Mouse (Mus musculus) forebrain, postnatal 0 days (tissue): ENCODE results near the gene Ahr. TPM values are rescaled to one million over a fixed set of nuclear protein-coding genes. Genes with fewer than 3 reads are reported as not detected.
A peak's percentile ranks its signal among the peaks of the same experiment; 100 is the strongest.

Experiments
- ATAC-seq: fragments of 200-750 bp; cut with Nextera tagmentation; 2 replicates; pipeline ENCODE4 v1.8.0; 2017; ENCODE audit warnings: mild to moderate bottlenecking, moderate library complexity
- DNase-seq: peaks from one replicate; pipeline ENCODE4 v3.0.0-alpha.2; 2015
- H3K27ac ChIP-seq: fragments of 300-500 bp; sonication (generic); 2 replicates; pipeline ENCODE4 v1.5.1; 2014; ENCODE audit warnings: low read depth, mild to moderate bottlenecking, antibody characterized with exemption, low read length, moderate library complexity, mixed read lengths
- H3K27me3 ChIP-seq: fragments of 300-500 bp; sonication (generic); 2 replicates; pipeline ENCODE4 v1.6.1; 2014; ENCODE audit warnings: mild to moderate bottlenecking, low read length, mixed read lengths; ENCODE audit not compliant: insufficient read depth
- H3K36me3 ChIP-seq: fragments of 300-500 bp; sonication (generic); 2 replicates; pipeline ENCODE4 v1.6.1; 2014; ENCODE audit warnings: mild to moderate bottlenecking, moderate library complexity; ENCODE audit not compliant: insufficient read depth
- H3K4me1 ChIP-seq: fragments of 300-500 bp; sonication (generic); 2 replicates; pipeline ENCODE4 v1.6.1; 2014; ENCODE audit warnings: antibody characterized with exemption; ENCODE audit not compliant: insufficient read depth
- H3K4me2 ChIP-seq: fragments of 300-500 bp; sonication (generic); 2 replicates; pipeline ENCODE4 v1.6.1; 2014; ENCODE audit warnings: low read depth, mild to moderate bottlenecking, moderate library complexity
- H3K4me3 ChIP-seq: fragments of 300-500 bp; sonication (generic); 2 replicates; pipeline ENCODE4 v1.5.1; 2014; ENCODE audit warnings: low read depth, low read length, mixed read lengths
- H3K9ac ChIP-seq: fragments of 300-500 bp; sonication (generic); 2 replicates; pipeline ENCODE4 v1.6.1; 2014; ENCODE audit warnings: mild to moderate bottlenecking
- H3K9me3 ChIP-seq: fragments of 300-500 bp; sonication (generic); 2 replicates; pipeline ENCODE4 v1.6.1; 2016; ENCODE audit warnings: low read length
- CTCF ChIP-seq: sonication (generic); IDR thresholded peaks from 2 replicates; pipeline ENCODE4 v1.5.1; 2016; ENCODE audit warnings: antibody characterized with exemption, control low read depth, low read depth
- WGBS: fragments of 180-500 bp; shearing (Covaris S2); extraction: QIAGEN DNeasy Blood & Tissue Kit; methylation state at CpG from one replicate; pipeline ENCODE4 v1.1.7; 2014; 5-methylcytosine and 5-hydroxymethylcytosine counted together
- polyA plus RNA-seq: library from polyadenylated mRNA; unstranded; fragments of >200 nt; fragmentation: Nextera tagmentation; extraction: Ambion mirVana; gene quantifications from 2 replicates; pipeline ENCODE4 v1.2.1, GENCODE M21; 2015
- total RNA-seq: library from RNA; depleted of rRNA; stranded (reverse); fragments of >200 nt; gene quantifications from 2 replicates; pipeline ENCODE4 v1.2.3, GENCODE M21; 2014; rRNA removed

Gene Ahr
- total RNA-seq (7.2 and 7.5 TPM in 2 replicates), polyA plus RNA-seq (1.4 and 2.0 TPM in 2 replicates)

DNA sequence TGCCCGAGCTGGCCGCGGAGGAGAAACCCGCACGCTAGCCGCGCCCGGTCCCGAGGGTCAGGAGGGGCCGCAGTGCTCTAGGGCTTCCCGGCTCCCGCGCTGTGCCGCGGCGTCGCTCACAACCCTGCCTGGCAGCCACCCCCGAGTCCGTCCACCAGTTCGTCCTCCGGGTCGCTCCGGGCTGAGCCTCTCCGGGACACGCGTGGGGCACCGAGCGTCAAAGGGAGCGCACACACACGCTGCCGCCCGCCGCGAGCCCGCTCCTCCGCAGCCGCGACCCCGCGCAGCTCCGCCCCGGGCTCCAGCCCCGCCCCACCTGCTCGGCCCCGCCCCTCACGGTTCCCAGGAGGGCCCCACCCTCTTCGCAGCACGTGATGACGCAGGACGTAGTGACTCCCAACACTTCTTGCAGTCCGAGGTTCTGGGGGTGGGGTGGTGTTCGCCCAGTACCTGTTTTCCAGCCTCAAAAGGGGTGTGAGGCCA, at the start of gene Ahr:
Ahr (minus strand) TSS at position 285 of the 483 bp plus-strand sequence.
- no peaks in the 10 kb centered on the region for H3K36me3 ChIP-seq
- peak within 1 kb of the TSS; percentile 88 for H3K4me2 ChIP-seq
- no peaks in the 10 kb centered on the region for H3K9me3 ChIP-seq
- no peak for TF ChIP-seq CTCF
- DNase-seq (peak; percentile 84), ATAC-seq (peak; percentile 98)
- no peaks in the 10 kb centered on the region for H3K27me3 ChIP-seq
- peak within 1 kb of the TSS; percentile 64 for H3K27ac ChIP-seq
- H3K4me1 ChIP-seq = no peaks in the 10 kb centered on the region
- WGBS = 2% methylated on average over 52 of the region's 52 CpGs
- peak within 1 kb of the TSS; percentile 87 for H3K4me3 ChIP-seq
- peak within 1 kb of the TSS; percentile 73 for H3K9ac ChIP-seq

DNA sequence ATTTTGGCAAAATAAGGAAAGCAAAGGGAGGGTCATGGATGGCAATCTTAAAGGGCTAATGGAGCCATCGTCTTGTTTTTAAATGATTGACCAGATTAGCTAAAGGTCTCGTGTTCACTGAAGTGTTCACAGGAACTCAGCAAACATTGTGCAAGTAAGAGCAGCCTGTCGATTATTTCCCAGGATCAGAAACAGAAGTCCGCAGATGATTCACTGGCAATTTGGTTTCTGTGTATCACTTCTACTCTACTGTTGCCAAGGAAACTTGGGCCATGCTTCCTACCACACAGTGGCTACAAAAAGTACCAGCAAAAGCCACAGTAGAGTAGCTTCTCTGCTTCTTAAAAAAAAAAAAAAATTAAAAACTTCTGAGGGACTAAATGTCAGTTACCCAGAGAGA, 44.0 kb upstream of the Ahr start:
- Histone ChIP-seq H3K4me1 (no peaks in the 10 kb centered on the region), H3K36me3 (no peaks in the 10 kb centered on the region), H3K9ac (no peak overlapping the region), H3K9me3 (no peaks in the 10 kb centered on the region), H3K4me2 (no peak overlapping the region), H3K27ac (no peak overlapping the region), H3K27me3 (no peaks in the 10 kb centered on the region), H3K4me3 (no peak overlapping the region)
- DNase-seq (no peak), ATAC-seq (no peak)
- 79% methylated on average over 4 of the region's 4 CpGs for WGBS
- no peak for TF ChIP-seq CTCF

DNA sequence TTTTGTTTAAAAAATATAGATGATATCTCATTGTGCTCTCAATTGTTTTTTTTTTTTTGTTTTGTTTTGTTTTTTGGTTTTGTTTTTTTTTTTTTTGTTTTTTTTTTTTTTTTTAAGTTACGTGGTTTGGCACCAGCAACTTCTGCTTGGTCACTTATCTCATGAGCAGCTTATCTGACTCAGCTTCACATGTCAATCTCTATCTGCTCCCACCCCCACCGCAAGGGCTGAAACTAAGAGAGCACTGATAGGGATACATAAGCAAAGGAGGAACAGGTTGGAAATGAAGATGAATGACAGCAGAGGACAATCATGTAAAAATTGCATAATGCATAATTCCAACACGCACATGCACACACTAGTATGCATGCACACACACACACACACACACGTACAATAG, 41.3 kb upstream of the Ahr start:
- TF ChIP-seq CTCF = no peak
- DNase-seq (no peak), ATAC-seq (no peak)
- 85% methylated on average over 4 of the region's 4 CpGs for WGBS
- no peaks in the 10 kb centered on the region for H3K27me3 ChIP-seq
- no peaks in the 10 kb centered on the region for H3K4me1 ChIP-seq
- H3K4me3 ChIP-seq = no peak overlapping the region
- H3K4me2 ChIP-seq = no peak overlapping the region
- H3K9ac ChIP-seq = no peak overlapping the region
- H3K27ac ChIP-seq = no peak overlapping the region
- no peaks in the 10 kb centered on the region for H3K36me3 ChIP-seq
- H3K9me3 ChIP-seq = no peaks in the 10 kb centered on the region

DNA sequence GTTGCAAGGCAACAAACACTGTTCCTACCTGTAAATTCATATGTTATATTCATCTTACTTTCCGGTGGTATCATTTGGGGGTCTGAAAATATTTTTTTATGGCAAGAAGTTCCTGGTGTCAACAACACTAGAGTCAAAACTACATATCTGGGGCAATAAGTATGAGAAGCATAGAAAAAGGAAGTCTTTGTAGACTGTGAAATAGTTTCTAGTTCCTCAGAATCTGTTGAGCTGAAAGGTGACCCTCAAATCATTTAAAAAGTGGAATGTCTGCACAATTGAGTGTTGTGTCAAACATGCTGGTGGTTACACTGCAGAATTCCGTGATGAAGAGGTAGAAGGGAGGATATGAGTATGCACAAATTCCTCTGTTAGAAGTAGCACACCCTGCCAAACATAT, 38.9 kb upstream of the Ahr start:
- Histone ChIP-seq H3K36me3 (no peaks in the 10 kb centered on the region), H3K4me2 (no peak overlapping the region), H3K9me3 (no peaks in the 10 kb centered on the region), H3K4me1 (no peaks in the 10 kb centered on the region), H3K27me3 (no peaks in the 10 kb centered on the region), H3K9ac (no peak overlapping the region), H3K4me3 (no peak overlapping the region), H3K27ac (no peak overlapping the region)
- whole genome bisulfite sequencing = 84% methylated on average over 2 of the region's 2 CpGs
- ATAC-seq (no peak), DNase-seq (no peak)
- TF ChIP-seq CTCF = no peak

DNA sequence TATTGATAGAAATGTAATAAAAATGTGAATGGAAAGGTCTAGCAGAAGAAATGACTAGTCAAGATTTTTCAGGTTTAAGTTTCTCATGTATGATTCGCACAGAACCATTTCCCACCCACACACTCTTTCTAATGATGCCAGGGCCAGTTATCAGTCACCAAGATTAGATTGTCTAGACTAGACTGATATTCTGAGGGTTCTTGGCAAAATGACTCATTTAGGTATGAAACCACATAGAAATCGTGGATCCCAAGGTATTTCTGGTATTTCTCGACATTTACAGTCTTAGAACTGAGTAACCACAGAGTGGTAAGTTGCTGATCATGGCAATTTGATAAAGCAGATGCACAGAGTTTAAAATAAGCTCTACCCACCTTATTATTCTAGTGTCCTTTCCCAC, 28.0 kb upstream of the Ahr start:
- 90% methylated on average over 3 of the region's 3 CpGs for WGBS
- ATAC-seq = no peak
- Histone ChIP-seq H3K4me2 (no peak overlapping the region), H3K4me1 (no peaks in the 10 kb centered on the region), H3K27me3 (no peaks in the 10 kb centered on the region), H3K27ac (no peak overlapping the region), H3K9me3 (no peaks in the 10 kb centered on the region), H3K9ac (no peak overlapping the region), H3K36me3 (no peaks in the 10 kb centered on the region), H3K4me3 (no peak overlapping the region)
- DNase-seq = no peak
- no peak for TF ChIP-seq CTCF

DNA sequence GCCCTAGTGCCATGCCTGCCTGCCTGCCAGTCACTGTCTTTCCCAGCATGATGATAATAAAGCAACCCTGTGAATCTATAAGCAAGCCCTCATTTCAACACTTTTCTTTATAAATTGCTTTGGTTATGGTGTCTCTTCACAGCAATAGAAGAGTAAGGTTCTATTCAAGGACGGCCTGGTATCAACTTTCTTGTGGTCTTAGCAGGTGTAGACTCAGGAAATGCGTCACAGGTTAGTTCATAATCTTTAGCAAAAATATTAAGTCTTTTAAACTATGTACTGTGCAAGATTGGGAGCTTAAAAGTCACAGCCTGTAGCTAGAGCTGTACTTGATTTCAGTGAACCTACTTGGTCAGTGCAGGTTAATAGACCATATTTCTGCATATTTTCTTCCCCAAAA, 24.0 kb upstream of the Ahr start:
- no peak for TF ChIP-seq CTCF
- DNase-seq = no peak
- Histone ChIP-seq H3K9ac (no peak overlapping the region), H3K4me3 (no peak overlapping the region), H3K27me3 (no peaks in the 10 kb centered on the region), H3K4me1 (no peaks in the 10 kb centered on the region), H3K4me2 (no peak overlapping the region), H3K27ac (no peak overlapping the region), H3K36me3 (no peaks in the 10 kb centered on the region), H3K9me3 (no peaks in the 10 kb centered on the region)
- no peak for ATAC-seq
- WGBS = 85% methylated on average over 2 of the region's 2 CpGs

DNA sequence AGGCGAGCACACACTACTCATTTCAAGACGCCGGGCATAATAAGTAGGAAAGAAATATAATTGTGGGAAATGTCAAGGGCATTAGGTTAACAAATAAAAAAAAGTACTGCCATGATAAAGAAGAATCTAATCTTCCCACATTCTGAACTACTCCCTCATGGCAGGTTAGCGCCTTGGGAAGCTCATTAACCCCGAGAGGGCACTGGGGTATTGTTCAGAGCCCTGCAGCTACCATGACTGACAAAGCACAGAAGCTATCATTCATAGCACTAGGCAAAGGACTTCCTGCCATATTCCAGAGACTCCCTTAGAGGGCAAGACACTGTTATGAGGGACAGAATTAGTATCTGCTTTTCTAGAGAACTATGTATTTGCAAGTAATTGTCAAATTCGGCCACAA, 21.1 kb upstream of the Ahr start:
- H3K36me3 ChIP-seq = no peaks in the 10 kb centered on the region
- no peak for TF ChIP-seq CTCF
- WGBS = 68% methylated on average over 6 of the region's 6 CpGs
- no peaks in the 10 kb centered on the region for H3K27me3 ChIP-seq
- ATAC-seq (no peak), DNase-seq (no peak)
- no peaks in the 10 kb centered on the region for H3K9me3 ChIP-seq
- H3K9ac ChIP-seq = no peak overlapping the region
- H3K27ac ChIP-seq = no peak overlapping the region
- H3K4me3 ChIP-seq = no peak overlapping the region
- H3K4me1 ChIP-seq = no peaks in the 10 kb centered on the region
- H3K4me2 ChIP-seq = no peak overlapping the region

DNA sequence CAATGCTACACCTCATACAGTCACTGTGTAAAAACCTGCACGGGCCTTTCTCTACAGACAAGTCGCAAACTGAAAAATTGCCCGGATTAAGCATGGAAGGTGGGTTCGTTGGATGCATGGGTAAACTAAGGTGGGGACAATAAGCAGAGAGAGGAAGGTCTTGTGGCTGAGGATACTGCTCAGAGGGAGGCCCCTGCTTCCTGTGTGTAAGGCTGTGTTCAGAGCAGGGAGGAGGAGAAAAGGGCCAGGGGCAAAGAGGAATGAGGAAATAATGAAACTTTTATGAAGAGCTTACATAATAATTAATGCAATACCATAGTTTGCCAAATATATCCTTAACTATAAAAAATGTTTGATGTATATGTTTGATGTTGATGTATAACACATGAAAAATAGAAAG, 19.5 kb upstream of the Ahr start:
- DNase-seq (no peak), ATAC-seq (no peak)
- H3K27me3 ChIP-seq = no peaks in the 10 kb centered on the region
- no peak overlapping the region for H3K4me2 ChIP-seq
- H3K4me3 ChIP-seq = no peak overlapping the region
- no peak for TF ChIP-seq CTCF
- no peaks in the 10 kb centered on the region for H3K9me3 ChIP-seq
- no peaks in the 10 kb centered on the region for H3K36me3 ChIP-seq
- no peak overlapping the region for H3K9ac ChIP-seq
- no peak overlapping the region for H3K27ac ChIP-seq
- no peaks in the 10 kb centered on the region for H3K4me1 ChIP-seq
- 86% methylated on average over 4 of the region's 4 CpGs for WGBS
